Mouse (Mus musculus) layer of hippocampus, postnatal 36 days (tissue): Measurements from ENCODE around the gene Myo3b. TPM values are rescaled to one million over a fixed set of nuclear protein-coding genes. Genes with fewer than 3 reads are reported as not detected.
A peak's percentile ranks its signal among the peaks of the same experiment; 100 is the strongest.

Experiments
- DNase-seq, 2 experiments: peaks; one replicate each; pipeline ENCODE4 v3.0.0; 2022
- total RNA-seq, 2 experiments: library from RNA; stranded (reverse); gene quantifications; 2 replicates each; pipeline ENCODE4 v1.2.3; 2021

Myo3b gene
- total RNA-seq, 2 experiments from 2014 or later = 0.95 to 0.96 TPM

DNA sequence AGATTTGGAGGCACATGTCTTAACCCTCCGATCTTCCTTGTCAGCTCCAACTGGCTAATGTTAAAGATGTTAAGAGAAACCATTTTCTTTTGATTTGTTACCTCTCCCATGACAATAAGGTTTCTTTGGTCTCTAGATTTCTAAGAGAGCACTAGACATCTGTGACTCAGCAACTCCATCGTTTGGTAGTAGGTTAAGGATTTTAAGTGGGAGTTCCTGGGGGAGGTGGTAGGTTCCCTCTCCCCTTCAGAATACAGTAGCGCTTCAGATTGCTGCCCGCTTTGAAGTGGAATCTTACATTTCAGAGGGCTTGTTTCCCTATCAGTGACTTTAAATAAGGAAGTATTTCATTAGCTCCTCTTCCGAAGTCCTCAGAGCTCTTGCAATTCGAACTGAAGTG, 340.4 kb downstream of the Myo3b start:
- no peak for DNase-seq

- no peak for DNase-seq
These were observed 341.0 kb downstream of the Myo3b start for GRCm38 (mm10) chr2:70379939-70380338.

- no peak for DNase-seq
These were observed 349.7 kb downstream of the Myo3b start for GRCm38 (mm10) chr2:70388645-70389044.

DNA sequence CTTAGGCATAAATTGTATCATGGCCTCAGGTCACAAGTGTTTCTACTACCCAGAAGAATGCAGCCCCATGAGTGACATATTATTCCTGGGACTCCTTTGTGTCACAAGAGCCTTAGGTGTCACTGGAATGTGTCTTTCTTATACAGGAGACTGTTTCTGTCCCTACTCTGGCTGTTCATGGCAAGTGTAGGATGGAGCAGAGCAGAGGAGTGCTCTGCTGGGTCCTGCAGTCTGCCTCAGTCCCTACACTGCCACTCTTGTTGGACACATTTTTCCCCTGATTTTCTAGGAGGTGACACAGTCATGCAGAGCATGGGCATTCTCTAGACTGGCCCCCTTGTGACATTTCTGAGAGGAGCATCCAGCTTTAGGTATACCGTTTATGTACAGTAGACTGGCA, 350.2 kb downstream of the Myo3b start:
- DNase-seq = no peak

DNA sequence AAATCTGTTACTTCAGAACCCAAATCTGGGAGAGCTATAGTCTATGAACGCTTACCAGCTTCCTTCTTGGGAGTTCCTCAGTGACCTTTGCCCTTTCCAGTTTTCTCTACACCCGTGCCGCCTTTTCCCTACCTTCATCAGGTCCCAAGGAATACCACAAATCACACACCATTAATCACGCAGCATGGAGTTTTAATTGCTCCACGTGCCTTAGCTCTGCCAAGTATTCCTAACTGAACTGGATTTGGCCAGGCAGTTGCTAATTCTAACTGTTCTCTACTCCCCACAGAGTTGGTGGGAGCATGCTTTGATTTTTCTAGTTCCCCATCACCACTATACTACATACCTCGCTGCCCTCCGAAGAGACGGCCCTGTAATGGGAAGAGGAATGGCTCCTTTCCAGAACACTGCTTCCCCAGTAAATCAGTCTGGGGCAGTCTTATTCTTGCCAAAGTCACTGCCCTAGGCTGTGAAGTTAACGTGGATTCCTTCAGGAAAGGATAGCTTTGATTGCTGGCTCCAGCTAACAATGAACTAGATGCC, 358.9 kb downstream of the Myo3b start:
- DNase-seq = no peak

DNA sequence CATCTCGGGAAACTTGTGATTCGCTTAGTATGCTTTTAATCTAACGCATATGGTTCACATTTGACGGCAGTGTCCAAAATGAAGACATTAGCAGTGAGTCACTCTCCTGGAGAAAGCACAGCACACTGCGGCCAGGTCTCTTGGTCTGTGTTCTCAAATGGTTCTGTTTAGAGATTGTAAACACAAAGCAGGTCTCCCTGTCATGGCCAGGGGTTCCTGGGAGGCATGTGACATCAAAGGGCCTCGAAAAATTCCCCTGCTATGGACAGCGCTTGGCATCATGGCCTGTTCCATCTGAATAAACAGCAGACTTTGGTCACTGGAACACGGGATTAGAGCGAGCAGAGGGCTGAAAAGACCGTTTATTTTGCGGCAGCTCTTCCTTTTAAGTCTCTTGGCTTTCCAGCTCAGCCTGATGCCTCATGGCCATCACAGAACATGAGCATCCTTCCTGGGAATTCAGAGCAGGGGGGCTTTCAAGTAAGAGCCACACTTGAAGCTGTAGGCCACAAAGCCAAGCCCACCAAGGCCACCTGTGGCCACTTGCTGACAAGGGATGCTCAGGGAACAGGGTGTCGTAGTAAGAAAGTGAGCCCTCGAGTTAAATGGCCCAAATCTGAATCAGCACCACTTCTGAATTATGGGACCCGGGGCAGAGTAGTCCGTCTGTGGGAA, 360.7 kb downstream of the Myo3b start:
- no peak for DNase-seq

DNA sequence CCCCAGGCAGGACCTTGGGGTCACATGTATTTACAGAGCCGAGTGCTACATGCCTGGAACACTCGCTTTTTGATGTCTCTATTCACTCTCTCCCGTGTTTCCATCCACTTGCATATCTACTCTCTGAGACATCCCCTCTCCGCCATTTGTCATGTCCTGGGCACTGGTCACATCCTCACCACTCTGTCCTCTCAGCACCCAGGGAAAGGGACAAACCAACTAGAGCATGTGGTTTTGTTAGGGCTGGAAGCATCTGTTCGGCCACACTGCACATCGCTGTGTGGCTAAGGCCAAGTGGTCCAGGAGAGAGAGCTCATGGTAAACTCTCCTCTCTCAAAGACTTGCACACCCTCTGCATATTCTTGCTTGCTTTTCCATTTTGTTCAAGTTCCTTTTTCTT, 361.4 kb downstream of the Myo3b start:
- DNase-seq = no peak

DNA sequence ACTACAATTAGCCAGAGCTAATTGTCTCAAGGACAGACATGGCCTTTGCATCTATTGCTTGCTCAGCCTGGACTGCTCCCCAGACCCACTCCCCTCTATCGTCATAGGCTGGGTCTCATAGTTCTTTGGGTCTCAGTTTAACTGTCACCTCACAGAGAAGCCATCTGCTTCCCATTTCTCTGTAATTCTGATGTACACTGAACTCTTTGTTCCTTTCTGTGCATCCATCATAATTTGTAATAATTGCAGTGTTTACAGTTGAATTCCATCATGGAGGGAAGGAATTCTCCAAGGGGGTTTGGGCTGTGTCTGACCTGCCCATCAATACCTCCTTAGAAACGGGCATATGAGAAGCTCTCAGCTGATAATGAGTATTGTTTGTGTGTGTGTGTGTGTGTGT, 365.4 kb downstream of the Myo3b start:
- no peak for DNase-seq

DNA sequence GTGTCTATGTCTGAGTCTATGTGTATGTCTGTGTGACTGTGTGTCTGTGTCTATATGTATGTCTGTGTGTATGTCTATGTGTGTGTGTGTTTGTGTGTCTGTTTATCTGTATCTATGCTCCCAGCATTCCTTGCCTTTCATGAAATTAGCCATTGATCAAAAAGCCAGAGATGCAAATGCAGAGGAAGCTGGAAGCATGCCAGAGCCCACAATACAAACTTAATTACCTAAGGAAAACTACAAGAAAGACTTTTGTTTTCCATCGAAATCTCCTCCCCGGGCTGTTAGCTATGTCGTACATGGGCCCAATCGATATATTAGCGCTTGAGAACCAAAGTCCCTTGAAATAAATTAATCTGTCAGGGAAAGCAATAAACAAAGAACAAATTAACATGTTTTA, 367.9 kb downstream of the Myo3b start:
- DNase-seq = no peak

GRCm38 (mm10) chr2:70407729-70408128, 368.8 kb downstream of the Myo3b start:
- DNase-seq = no peak

DNA sequence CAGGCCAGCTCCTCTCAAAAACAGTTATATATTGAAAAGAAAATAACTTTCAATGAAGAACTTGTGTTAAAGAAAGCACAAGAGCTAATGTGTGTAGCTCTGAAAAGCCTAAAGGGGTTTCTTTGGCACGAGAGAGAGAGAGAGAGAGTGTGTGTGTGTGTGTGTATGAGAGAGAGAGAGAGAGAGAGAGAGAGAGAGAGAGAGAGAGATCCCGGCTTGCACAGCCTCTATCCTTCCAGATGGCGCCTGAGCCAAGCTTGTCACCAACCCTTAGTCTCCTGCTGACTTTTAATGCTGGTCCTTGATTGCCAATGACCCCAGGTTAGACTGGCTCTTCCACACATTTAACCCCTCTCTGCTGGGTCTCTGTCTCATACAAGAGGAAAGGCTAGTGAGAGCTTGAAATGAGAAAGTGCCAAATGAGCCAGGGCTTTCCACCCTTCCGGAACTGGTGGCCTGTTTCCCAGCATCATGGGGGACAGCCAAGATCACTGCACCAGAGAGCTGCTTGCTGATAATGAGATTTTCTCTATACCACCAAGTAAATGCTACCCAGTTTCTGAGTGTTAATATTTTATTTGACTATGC, 371.5 kb downstream of the Myo3b start:
- no peak for DNase-seq

GRCm38 (mm10) chr2:70412315-70412714, 373.4 kb downstream of the Myo3b start:
- no peak for DNase-seq

GRCm38 (mm10) chr2:70414386-70414785, 375.5 kb downstream of the Myo3b start:
- DNase-seq = no peak

DNA sequence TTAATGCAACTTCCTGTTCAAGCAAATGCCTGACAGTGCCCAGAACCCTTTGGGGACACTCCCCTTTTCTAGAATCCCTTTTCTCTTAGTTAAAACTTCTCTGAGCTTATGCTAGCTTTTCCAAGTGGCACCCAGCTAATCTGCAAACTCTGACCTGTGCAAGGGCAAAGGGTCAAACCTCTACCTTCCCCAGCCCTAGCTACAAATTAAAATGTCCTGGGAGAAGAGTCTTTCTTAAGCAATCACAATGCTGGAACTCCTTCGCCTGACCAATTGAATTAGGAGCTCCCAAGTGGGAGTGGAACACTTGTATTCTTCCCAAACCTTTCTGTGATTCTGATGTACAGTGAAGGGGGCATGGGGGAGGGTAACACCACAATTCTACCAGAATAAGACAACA, 376.6 kb downstream of the Myo3b start:
- no peak for DNase-seq

DNA sequence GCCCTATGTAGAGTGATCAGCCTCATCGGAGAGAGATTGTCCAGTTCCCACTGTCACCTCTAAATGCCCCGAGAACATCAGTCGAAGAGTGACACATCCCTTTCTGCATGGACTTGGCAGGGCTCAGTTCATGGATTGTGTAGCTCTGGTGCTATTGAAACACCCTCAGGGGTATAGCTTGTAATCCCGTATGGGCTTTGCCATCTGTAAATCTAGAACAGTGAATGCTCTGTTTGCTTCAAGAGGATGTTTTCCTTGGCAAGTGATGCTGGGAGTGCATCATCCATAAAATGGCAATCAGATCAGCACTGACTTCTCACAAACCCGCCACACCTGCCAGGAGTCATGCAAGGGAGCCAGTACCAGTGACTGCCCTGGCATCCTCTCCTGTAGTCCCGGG, 380.4 kb downstream of the Myo3b start:
- DNase-seq = no peak

GRCm38 (mm10) chr2:70421144-70421874, 382.4 kb downstream of the Myo3b start:
- DNase-seq = no peak

- no peak for DNase-seq
These were observed 386.7 kb downstream of the Myo3b start for GRCm38 (mm10) chr2:70425611-70426010.

GRCm38 (mm10) chr2:70443035-70443434, 404.1 kb downstream of the Myo3b start:
- no peak for DNase-seq

DNA sequence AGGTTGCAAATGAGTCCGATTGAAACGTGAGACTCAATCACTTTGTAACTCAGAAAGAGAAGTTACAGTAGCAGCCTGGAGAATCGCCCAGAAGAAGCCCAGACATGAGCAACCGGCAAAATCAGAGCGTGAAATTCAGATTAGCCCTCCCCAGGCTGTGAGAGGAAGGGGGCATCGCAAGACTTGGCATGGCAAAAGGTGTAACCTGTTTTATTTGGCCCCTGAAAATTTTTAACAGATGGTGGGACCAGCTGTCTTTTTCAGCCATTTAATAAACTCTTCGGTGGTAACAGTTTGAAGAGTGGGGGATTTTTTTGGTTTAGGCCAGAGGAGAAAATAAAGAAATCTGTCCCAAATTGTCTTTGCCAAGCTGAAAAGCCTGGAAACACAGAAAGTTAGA, 405.2 kb downstream of the Myo3b start:
- DNase-seq = peak in 1 of 2 experiments; percentile 4

GRCm38 (mm10) chr2:70456205-70456604, 417.3 kb downstream of the Myo3b start:
- DNase-seq = no peak

DNA sequence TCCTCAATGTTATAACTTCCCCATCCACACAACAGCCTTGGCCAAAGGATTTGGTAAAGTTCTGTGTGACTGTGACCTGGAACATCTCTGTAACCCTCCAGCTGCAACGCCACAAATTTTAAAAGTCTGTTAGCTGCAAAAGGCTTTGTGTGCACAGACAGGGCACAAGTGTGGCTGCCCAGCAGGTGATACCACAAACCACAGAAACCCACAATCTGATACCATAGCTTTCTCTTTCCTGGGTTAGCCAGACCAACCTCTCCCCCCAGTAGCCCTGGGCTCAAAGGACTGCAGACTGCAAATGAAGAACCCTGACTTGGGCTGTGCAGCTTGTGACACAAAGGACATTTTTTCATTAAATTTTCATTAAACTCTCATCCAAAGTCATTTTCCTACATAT, 424.7 kb downstream of the Myo3b start:
- DNase-seq = no peak

- DNase-seq = no peak
These were observed 432.2 kb downstream of the Myo3b start for GRCm38 (mm10) chr2:70471136-70471535.

DNA sequence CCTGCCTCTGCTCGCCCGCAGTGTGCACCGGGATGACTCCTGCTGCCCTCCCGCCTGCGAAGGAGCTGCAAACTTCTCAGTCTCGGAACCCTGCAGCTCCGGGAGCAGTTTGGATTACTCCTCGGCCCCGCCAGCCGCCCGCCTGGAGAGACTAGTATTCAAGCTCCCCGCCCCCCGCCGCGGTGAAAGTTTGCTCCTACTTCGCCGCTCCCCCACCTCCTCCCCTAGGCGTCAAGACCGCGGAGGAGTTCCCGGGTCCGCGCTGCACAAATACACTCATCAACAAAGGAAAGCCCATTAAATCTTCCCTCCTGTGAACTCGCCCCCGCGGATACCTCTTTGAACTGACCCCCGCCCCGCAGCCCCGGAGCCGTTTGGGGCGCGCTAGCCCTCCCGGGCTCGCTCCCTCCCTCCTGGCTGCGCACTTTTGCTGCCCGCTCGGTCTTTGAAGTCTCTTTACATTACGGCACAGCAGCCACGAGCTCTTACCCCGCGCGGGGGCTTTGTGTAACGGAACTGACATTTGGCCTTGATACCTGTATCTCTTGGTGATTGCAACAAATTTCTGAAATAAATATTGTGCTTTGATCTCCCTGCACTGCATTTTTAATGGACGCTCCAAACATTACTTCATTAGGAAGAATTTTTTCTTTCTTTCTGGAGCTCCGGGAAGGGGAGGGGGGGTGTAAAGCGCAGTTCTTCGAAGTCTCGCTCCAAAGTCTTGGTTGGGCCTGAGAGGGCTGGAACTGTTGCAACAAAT, 433.1 kb downstream of the Myo3b start:
- DNase-seq = no peak
